Mouse (Mus musculus) liver, embryonic 11.5 days (tissue): ENCODE measurements around the gene Ppfia1. TPM values are rescaled to one million over a fixed set of nuclear protein-coding genes. Genes with fewer than 3 reads are reported as not detected.

Source experiments
- ATAC-seq: fragments of 200-750 bp; cut with Nextera tagmentation; replicated peaks from 2 replicates; pipeline ENCODE4 v1.8.0; 2017; ENCODE audit warnings: moderate number of reproducible peaks, mild to moderate bottlenecking, moderate TSS enrichment, moderate library complexity; ENCODE audit not compliant: low FRiP score
- DNase-seq: peaks from one replicate; pipeline ENCODE4 v3.0.0-alpha.2; 2017; ENCODE audit warnings: low spot score
- H3K27ac ChIP-seq: fragments of 300-500 bp; sonication (generic); 2 replicates; pipeline ENCODE4 v1.5.1; 2014; ENCODE audit warnings: mild to moderate bottlenecking, low read depth, low read length, control low read depth
- H3K27me3 ChIP-seq: fragments of 300-500 bp; sonication (generic); replicated peaks from 2 replicates; pipeline ENCODE4 v1.6.1; 2014; ENCODE audit warnings: low read length, mixed read lengths; ENCODE audit not compliant: control insufficient read depth, insufficient read depth
- H3K36me3 ChIP-seq: fragments of 300-500 bp; sonication (generic); 2 replicates; pipeline ENCODE4 v1.6.1; 2014; ENCODE audit warnings: mild to moderate bottlenecking, low read length, moderate library complexity, mixed read lengths; ENCODE audit not compliant: control insufficient read depth, insufficient read depth
- H3K4me1 ChIP-seq: fragments of 300-500 bp; sonication (generic); replicated peaks from 2 replicates; pipeline ENCODE4 v1.6.1; 2014; ENCODE audit warnings: low read length, mixed read lengths; ENCODE audit not compliant: control insufficient read depth, insufficient read depth
- H3K4me2 ChIP-seq: fragments of 300-500 bp; sonication (generic); 2 replicates; pipeline ENCODE4 v1.6.1; 2014; ENCODE audit warnings: mild to moderate bottlenecking, control low read depth, moderate library complexity
- H3K4me3 ChIP-seq: fragments of 300-500 bp; sonication (generic); 2 replicates; pipeline ENCODE4 v1.5.1; 2014; ENCODE audit warnings: low read depth, low read length, control low read depth
- H3K9ac ChIP-seq: fragments of 300-500 bp; sonication (generic); 2 replicates; pipeline ENCODE4 v1.6.1; 2014; ENCODE audit warnings: low read depth, low read length, control low read depth
- H3K9me3 ChIP-seq: fragments of 300-500 bp; sonication (generic); 2 replicates; pipeline ENCODE4 v1.6.1; 2016; ENCODE audit warnings: low read length, inconsistent platforms, mixed read lengths; ENCODE audit not compliant: control insufficient read depth
- WGBS: fragments of 180-500 bp; shearing (Covaris S2); extraction: QIAGEN DNeasy Blood & Tissue Kit; methylation state at CpG from one replicate; pipeline ENCODE4 v1.1.7; 2014; 5-methylcytosine and 5-hydroxymethylcytosine counted together
- polyA plus RNA-seq: library from polyadenylated mRNA; unstranded; fragments of >200 nt; fragmentation: Nextera tagmentation; extraction: Ambion mirVana; gene quantifications from 2 replicates; pipeline ENCODE4 v1.2.1, GENCODE M21; 2014

Gene Ppfia1
- polyA plus RNA-seq, 1 experiment from 2014 or later = 45.4 TPM

- WGBS = 33% methylated on average over 6 of the region's 6 CpGs
- ATAC-seq (peak; percentile 48), DNase-seq (peak; percentile 41)
- H3K4me1 ChIP-seq = peaks cover 54% of the 10 kb centered on the region
- peaks cover 16% of the 10 kb centered on the region for H3K36me3 ChIP-seq
- H3K27ac ChIP-seq = peak overlapping the region; percentile 51
- H3K9me3 ChIP-seq = no peaks in the 10 kb centered on the region
- H3K27me3 ChIP-seq = no peaks in the 10 kb centered on the region
- H3K9ac ChIP-seq = no peak overlapping the region
- no peak overlapping the region for H3K4me2 ChIP-seq
- H3K4me3 ChIP-seq = no peak overlapping the region
These were observed 64.3 kb downstream of the Ppfia1 start for GRCm38 (mm10) chr7:144489067-144489774.

GRCm38 (mm10) chr7:144480314-144480713 lies 73.2 kb downstream of the Ppfia1 start:
- H3K36me3 ChIP-seq = peaks cover 43% of the 10 kb centered on the region
- no peak overlapping the region for H3K9ac ChIP-seq
- no peaks in the 10 kb centered on the region for H3K4me1 ChIP-seq
- no peak overlapping the region for H3K27ac ChIP-seq
- no peak overlapping the region for H3K4me3 ChIP-seq
- ATAC-seq = no peak
- no peak overlapping the region for H3K4me2 ChIP-seq
- no peak for DNase-seq
- no peaks in the 10 kb centered on the region for H3K9me3 ChIP-seq
- no peaks in the 10 kb centered on the region for H3K27me3 ChIP-seq

GRCm38 (mm10) chr7:144479569-144479968 lies 74.0 kb downstream of the Ppfia1 start:
- H3K4me2 ChIP-seq = no peak overlapping the region
- peaks cover 41% of the 10 kb centered on the region for H3K36me3 ChIP-seq
- no peaks in the 10 kb centered on the region for H3K4me1 ChIP-seq
- H3K9me3 ChIP-seq = no peaks in the 10 kb centered on the region
- WGBS = 85% methylated on average over 1 of the region's 1 CpGs
- H3K27me3 ChIP-seq = no peaks in the 10 kb centered on the region
- ATAC-seq = no peak
- no peak overlapping the region for H3K27ac ChIP-seq
- DNase-seq = no peak
- H3K4me3 ChIP-seq = no peak overlapping the region
- H3K9ac ChIP-seq = no peak overlapping the region

- no peak for ATAC-seq
- H3K36me3 ChIP-seq = peaks cover 24% of the 10 kb centered on the region
- no peak overlapping the region for H3K4me3 ChIP-seq
- H3K27ac ChIP-seq = no peak overlapping the region
- H3K4me2 ChIP-seq = no peak overlapping the region
- no peaks in the 10 kb centered on the region for H3K4me1 ChIP-seq
- H3K27me3 ChIP-seq = no peaks in the 10 kb centered on the region
- no peak for DNase-seq
- 82% methylated on average over 3 of the region's 3 CpGs for WGBS
- no peak overlapping the region for H3K9ac ChIP-seq
- no peaks in the 10 kb centered on the region for H3K9me3 ChIP-seq
These were observed 77.8 kb downstream of the Ppfia1 start for GRCm38 (mm10) chr7:144475741-144476140.

GRCm38 (mm10) chr7:144473486-144473885 lies 80.0 kb downstream of the Ppfia1 start:
- no peak overlapping the region for H3K4me2 ChIP-seq
- WGBS = 73% methylated on average over 4 of the region's 4 CpGs
- no peak overlapping the region for H3K4me3 ChIP-seq
- no peak overlapping the region for H3K27ac ChIP-seq
- no peaks in the 10 kb centered on the region for H3K27me3 ChIP-seq
- no peak for ATAC-seq
- DNase-seq = no peak
- no peak overlapping the region for H3K9ac ChIP-seq
- peaks cover 15% of the 10 kb centered on the region for H3K4me1 ChIP-seq
- H3K9me3 ChIP-seq = no peaks in the 10 kb centered on the region
- H3K36me3 ChIP-seq = peaks cover 11% of the 10 kb centered on the region

GRCm38 (mm10) chr7:144471103-144471502 lies 82.4 kb downstream of the Ppfia1 start:
- Histone ChIP-seq H3K9me3 (no peaks in the 10 kb centered on the region), H3K4me1 (peaks cover 15% of the 10 kb centered on the region), H3K4me2 (peak overlapping the region; percentile 78), H3K9ac (peak overlapping the region; percentile 80), H3K27ac (0 out of 2 replicates have a peak overlapping the region, but pooled peaks have one; percentile 68), H3K27me3 (no peaks in the 10 kb centered on the region), H3K36me3 (peaks cover under 1% of the 10 kb centered on the region; the same call in 1 of the 2 replicates), H3K4me3 (peak overlapping the region; percentile 81)
- ATAC-seq (no peak), DNase-seq (no peak)
- WGBS = 58% methylated on average over 2 of the region's 2 CpGs

- Histone ChIP-seq H3K27ac (peak within 1 kb of the TSS; percentile 68), H3K27me3 (no peaks in the 10 kb centered on the region), H3K4me2 (peak within 1 kb of the TSS; percentile 78), H3K4me1 (peaks cover 15% of the 10 kb centered on the region), H3K9me3 (no peaks in the 10 kb centered on the region), H3K9ac (peak within 1 kb of the TSS; percentile 80), H3K36me3 (no peaks in the 10 kb centered on the region; the same call in 1 of the 2 replicates), H3K4me3 (peak within 1 kb of the TSS; percentile 81)
- peak; percentile 87 for ATAC-seq
- peak; percentile 86 for DNase-seq
- 1% methylated on average over 30 of the region's 30 CpGs for WGBS
These were observed 82.9 kb downstream of the Ppfia1 start, which contains the start of gene Cttn for GRCm38 (mm10) chr7:144470545-144471059. Gene Cttn, minus strand, starts transcription at chr7:144471009.

GRCm38 (mm10) chr7:144469908-144470544 lies 83.5 kb downstream of the Ppfia1 start:
- H3K4me2 ChIP-seq = peak overlapping the region; percentile 78
- H3K4me3 ChIP-seq = peak overlapping the region; percentile 81
- no peaks in the 10 kb centered on the region for H3K9me3 ChIP-seq
- peaks cover 15% of the 10 kb centered on the region for H3K4me1 ChIP-seq
- 6% methylated on average over 31 of the region's 31 CpGs for WGBS
- H3K36me3 ChIP-seq = peaks cover 5% of the 10 kb centered on the region; the same call in 1 of the 2 replicates
- peak overlapping the region; percentile 68 for H3K27ac ChIP-seq
- H3K9ac ChIP-seq = peak overlapping the region; percentile 80
- H3K27me3 ChIP-seq = no peaks in the 10 kb centered on the region
- peak; percentile 37 for DNase-seq
- peak; percentile 37 for ATAC-seq
